Mouse (Mus musculus) stomach, postnatal 0 days (tissue): ENCODE results near the gene Ctnna3. TPM values are rescaled to one million over a fixed set of nuclear protein-coding genes. Genes with fewer than 3 reads are reported as not detected.

Experiments
- ATAC-seq: fragments of 200-750 bp; cut with Nextera tagmentation; 2 replicates; pipeline ENCODE4 v1.8.0; 2017; ENCODE audit not compliant: low FRiP score, low TSS enrichment
- DNase-seq: peaks from one replicate; pipeline ENCODE4 v3.0.0-alpha.2; 2016; ENCODE audit warnings: low spot score
- H3K27ac ChIP-seq: fragments of 300-500 bp; sonication (generic); replicated peaks from 2 replicates; pipeline ENCODE4 v1.5.1; 2014; ENCODE audit warnings: mild to moderate bottlenecking, control low read depth
- H3K27me3 ChIP-seq: fragments of 300-500 bp; sonication (generic); 2 replicates; pipeline ENCODE4 v1.6.1; 2014; ENCODE audit warnings: low read length; ENCODE audit not compliant: control insufficient read depth, insufficient read depth
- H3K36me3 ChIP-seq: fragments of 300-500 bp; sonication (generic); 2 replicates; pipeline ENCODE4 v1.6.1; 2014; ENCODE audit warnings: low read length, mixed read lengths; ENCODE audit not compliant: control insufficient read depth, insufficient read depth
- H3K4me1 ChIP-seq: fragments of 300-500 bp; sonication (generic); replicated peaks from 2 replicates; pipeline ENCODE4 v1.6.1; 2014; ENCODE audit warnings: antibody characterized with exemption; ENCODE audit not compliant: control insufficient read depth, insufficient read depth
- H3K4me2 ChIP-seq: fragments of 300-500 bp; sonication (generic); replicated peaks from 2 replicates; pipeline ENCODE4 v1.6.1; 2014; ENCODE audit warnings: low read depth, mild to moderate bottlenecking, control low read depth, moderate library complexity
- H3K4me3 ChIP-seq: fragments of 300-500 bp; sonication (generic); 2 replicates; pipeline ENCODE4 v1.5.1; 2014; ENCODE audit warnings: low read depth, low read length, control low read depth
- H3K9ac ChIP-seq: fragments of 300-500 bp; sonication (generic); 2 replicates; pipeline ENCODE4 v1.6.1; 2014; ENCODE audit warnings: mild to moderate bottlenecking, low read length, control low read depth, mixed read lengths
- H3K9me3 ChIP-seq: fragments of 300-500 bp; sonication (generic); 2 replicates; pipeline ENCODE4 v1.6.1; 2016; ENCODE audit warnings: low read length; ENCODE audit not compliant: control insufficient read depth
- CTCF ChIP-seq: IDR thresholded peaks from 2 replicates; pipeline ENCODE4 v1.5.1; 2016; ENCODE audit warnings: antibody characterized with exemption, low read depth, mild to moderate bottlenecking, moderate library complexity
- EP300 ChIP-seq: optimal IDR thresholded peaks from 2 replicates; pipeline ENCODE3; 2016; ENCODE audit warnings: antibody characterized with exemption
- WGBS: fragments of 180-500 bp; shearing (Covaris S2); extraction: QIAGEN DNeasy Blood & Tissue Kit; methylation state at CpG from one replicate; pipeline ENCODE4 v1.1.7; 2014; 5-methylcytosine and 5-hydroxymethylcytosine counted together
- polyA plus RNA-seq: library from polyadenylated mRNA; unstranded; fragments of >200 nt; fragmentation: Nextera tagmentation; extraction: Ambion mirVana; gene quantifications from 2 replicates; pipeline ENCODE4 v1.2.1, GENCODE M21; 2015

Ctnna3 gene
- polyA plus RNA-seq, 1 experiment from 2014 or later: 0.27 TPM

DNA sequence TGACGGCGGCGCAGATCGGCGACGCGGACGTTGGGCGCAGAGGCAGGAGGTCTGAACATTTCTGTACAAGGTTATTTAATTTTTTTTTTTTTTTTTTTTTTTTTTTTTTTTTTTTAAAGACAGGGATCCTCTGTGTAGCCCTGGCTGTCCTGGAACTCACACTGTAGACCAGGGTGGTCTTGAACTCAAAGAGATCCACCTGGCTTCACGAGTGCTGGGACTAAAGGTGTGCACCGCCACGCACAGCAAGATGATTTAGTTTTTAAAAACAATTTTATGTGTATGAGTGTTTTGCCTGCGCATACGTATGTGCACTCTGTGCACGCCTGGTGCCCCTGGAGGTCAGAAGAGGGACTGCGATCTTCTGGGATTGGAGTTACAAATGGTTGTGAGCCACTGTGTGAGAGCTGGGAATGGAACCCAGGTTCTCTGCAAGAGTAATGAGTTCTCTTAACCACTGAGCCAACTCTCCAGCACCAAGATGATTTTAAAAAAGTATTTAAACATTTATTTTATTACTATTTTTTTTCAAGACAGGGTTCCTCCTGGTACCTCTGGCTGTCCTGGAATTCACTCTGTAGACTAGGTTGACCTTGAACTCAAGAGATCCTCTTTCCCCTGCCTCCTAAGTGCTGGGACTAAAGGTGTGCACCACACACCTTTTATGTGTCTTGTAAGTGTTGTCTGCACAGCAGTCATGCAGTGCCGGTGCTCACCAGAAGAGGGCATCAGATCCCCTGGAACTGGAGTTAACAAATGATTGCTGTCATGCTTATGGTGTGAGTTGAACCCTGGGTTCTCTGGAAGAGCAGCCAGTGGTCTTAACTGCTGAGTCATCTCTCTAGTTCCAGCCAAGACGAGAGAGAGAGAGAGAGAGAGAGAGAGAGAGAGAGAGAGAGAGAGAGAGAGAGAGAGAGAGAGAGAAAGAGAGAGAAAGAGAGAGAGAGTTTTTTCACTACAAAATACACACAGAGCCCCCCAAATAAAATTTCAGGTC is 7.9 kb upstream of the Ctnna3 start, which contains the start of gene Gm7075:
Gene Gm7075, minus strand, starts transcription at position 51 of the 997 bp plus-strand sequence.
- Histone ChIP-seq H3K36me3 (no peaks in the 10 kb centered on the region), H3K9ac (no peak within 1 kb of the TSS), H3K27ac (no peak within 1 kb of the TSS), H3K9me3 (no peaks in the 10 kb centered on the region), H3K4me2 (no peak within 1 kb of the TSS), H3K27me3 (no peaks in the 10 kb centered on the region), H3K4me1 (no peaks in the 10 kb centered on the region), H3K4me3 (no peak within 1 kb of the TSS)
- 85% methylated on average over 18 of the region's 18 CpGs for WGBS
- TF ChIP-seq CTCF: peak; percentile 60
- no peak for TF ChIP-seq EP300
- ATAC-seq (0 out of 2 replicates have a peak, but pooled peaks have one; percentile 29), DNase-seq (peak; percentile 37)

DNA sequence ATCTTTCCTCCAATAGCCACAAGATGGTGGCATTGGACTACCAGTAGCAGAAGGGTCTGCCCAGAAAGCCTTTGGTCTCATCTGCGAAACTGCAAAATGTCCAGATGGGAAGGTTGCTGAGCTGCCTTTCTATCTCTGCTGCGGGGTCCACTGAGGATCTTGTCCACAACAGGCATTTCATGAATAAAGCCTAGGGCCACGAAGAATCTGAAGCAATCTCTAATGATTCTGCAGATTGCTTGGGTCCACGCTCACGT is 7.2 kb upstream of the Ctnna3 start:
- 74% methylated on average over 5 of the region's 5 CpGs for WGBS
- Histone ChIP-seq H3K4me3 (no peak overlapping the region), H3K27ac (no peak overlapping the region), H3K27me3 (no peaks in the 10 kb centered on the region), H3K36me3 (no peaks in the 10 kb centered on the region), H3K9me3 (no peaks in the 10 kb centered on the region), H3K4me1 (no peaks in the 10 kb centered on the region), H3K9ac (no peak overlapping the region), H3K4me2 (no peak overlapping the region)
- TF ChIP-seq EP300 (no peak), CTCF (peak; percentile 18; the same call in 1 of the 2 replicates)
- DNase-seq: no peak
- no peak for ATAC-seq

GRCm38 (mm10) chr10:63423591-63424474 is 6.1 kb upstream of the Ctnna3 start:
- Histone ChIP-seq H3K4me3 (no peak overlapping the region), H3K27ac (no peak overlapping the region), H3K4me2 (no peak overlapping the region), H3K9ac (no peak overlapping the region), H3K27me3 (no peaks in the 10 kb centered on the region), H3K4me1 (no peaks in the 10 kb centered on the region), H3K9me3 (no peaks in the 10 kb centered on the region), H3K36me3 (no peaks in the 10 kb centered on the region)
- no peak for DNase-seq
- WGBS: 82% methylated on average over 9 of the region's 9 CpGs
- ATAC-seq: no peak
- no peak for TF ChIP-seq CTCF
- no peak for TF ChIP-seq EP300

GRCm38 (mm10) chr10:63424475-63424814 is 5.5 kb upstream of the Ctnna3 start:
- no peaks in the 10 kb centered on the region for H3K4me1 ChIP-seq
- no peak overlapping the region for H3K9ac ChIP-seq
- H3K4me3 ChIP-seq: no peak overlapping the region
- H3K9me3 ChIP-seq: no peaks in the 10 kb centered on the region
- no peaks in the 10 kb centered on the region for H3K27me3 ChIP-seq
- no peaks in the 10 kb centered on the region for H3K36me3 ChIP-seq
- DNase-seq (no peak), ATAC-seq (no peak)
- H3K27ac ChIP-seq: no peak overlapping the region
- H3K4me2 ChIP-seq: no peak overlapping the region
- TF ChIP-seq EP300 (no peak), CTCF (peak; percentile 63)

GRCm38 (mm10) chr10:63427146-63427545 is 2.8 kb upstream of the Ctnna3 start:
- TF ChIP-seq EP300: no peak
- no peak for TF ChIP-seq CTCF
- no peaks in the 10 kb centered on the region for H3K4me1 ChIP-seq
- H3K4me2 ChIP-seq: no peak overlapping the region
- no peak for DNase-seq
- H3K9me3 ChIP-seq: no peaks in the 10 kb centered on the region
- no peak overlapping the region for H3K4me3 ChIP-seq
- WGBS: 80% methylated on average over 8 of the region's 8 CpGs
- H3K27me3 ChIP-seq: no peaks in the 10 kb centered on the region
- ATAC-seq: no peak
- no peak overlapping the region for H3K9ac ChIP-seq
- no peaks in the 10 kb centered on the region for H3K36me3 ChIP-seq
- H3K27ac ChIP-seq: no peak overlapping the region
